Mouse (Mus musculus): ENCODE measurements at regions not wholly inside any gene's neighbourhood (a gene's known extent, or its start where the extent isn't known, plus 50 kb on each side); places are given as distances from the start of the nearest gene placed in this dataset.

DNA sequence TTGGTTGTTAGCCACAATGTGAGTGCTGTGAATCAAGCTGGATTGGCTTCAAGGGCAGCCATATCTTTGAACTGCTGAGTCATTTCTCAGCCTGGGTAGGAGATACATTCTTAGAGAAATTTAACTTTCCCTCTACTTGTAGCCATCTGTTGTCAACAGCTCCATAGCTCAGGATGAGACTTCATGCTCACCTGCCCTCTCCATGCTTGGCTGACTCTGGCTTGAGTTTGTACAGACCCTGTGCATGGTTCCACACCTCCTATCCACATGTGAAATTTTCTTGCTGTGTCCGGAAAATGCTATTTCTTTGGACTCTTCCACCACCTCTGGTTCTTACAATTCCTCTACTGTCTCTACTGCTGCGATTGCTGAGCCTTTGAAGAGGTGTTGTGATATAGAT is 173.9 kb downstream of the Fbxo4 start:
- no peak for TF ChIP-seq HCFC1 (IDR thresholded peaks at IDR 0.05; ENCODE audit: low read depth, low read length)
- TF ChIP-seq POLR2A (IDR thresholded peaks at IDR 0.05; ENCODE audit: low read depth, low read length) = no peak
